Mouse (Mus musculus): Measurements from ENCODE around the gene Mapk8ip2.

Gene Mapk8ip2

DNA sequence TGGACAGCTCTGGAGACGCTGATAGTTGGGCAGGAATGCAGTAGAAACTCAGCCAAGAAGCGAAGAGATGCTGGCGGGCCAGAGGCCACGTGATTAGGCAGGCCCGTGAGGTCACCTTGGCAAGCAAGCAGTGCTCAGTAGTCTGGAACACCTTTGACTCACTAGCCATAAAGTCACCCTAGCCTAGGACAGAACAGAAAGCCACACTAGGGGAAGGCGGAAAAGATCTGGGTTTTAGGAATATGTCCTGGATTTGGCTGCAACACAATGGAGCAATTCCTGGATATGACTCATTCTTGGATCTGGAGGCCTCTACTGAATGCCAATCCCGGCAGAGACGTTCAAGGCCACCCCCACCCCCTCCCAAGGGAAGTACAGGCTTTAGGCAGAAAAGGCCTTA is 26.9 kb downstream of the Mapk8ip2 start:
- DNase-seq (ENCODE audit: low read depth, low spot score), result no peak

GRCm38 (mm10) chr15:89488182-89488581 is 34.5 kb downstream of the Mapk8ip2 start:
- DNase-seq (ENCODE audit: low read depth, low spot score), result no peak

- no peak for DNase-seq (ENCODE audit: low read depth, low spot score)
Measured at GRCm38 (mm10) chr15:89488611-89489117, 35.0 kb downstream of the Mapk8ip2 start.

- no peak for DNase-seq (ENCODE audit: low read depth, low spot score)
Measured at GRCm38 (mm10) chr15:89494970-89495369, 41.3 kb downstream of the Mapk8ip2 start.

- DNase-seq (ENCODE audit: low read depth, low spot score), result no peak
Measured at GRCm38 (mm10) chr15:89496131-89496530, 42.4 kb downstream of the Mapk8ip2 start.

DNA sequence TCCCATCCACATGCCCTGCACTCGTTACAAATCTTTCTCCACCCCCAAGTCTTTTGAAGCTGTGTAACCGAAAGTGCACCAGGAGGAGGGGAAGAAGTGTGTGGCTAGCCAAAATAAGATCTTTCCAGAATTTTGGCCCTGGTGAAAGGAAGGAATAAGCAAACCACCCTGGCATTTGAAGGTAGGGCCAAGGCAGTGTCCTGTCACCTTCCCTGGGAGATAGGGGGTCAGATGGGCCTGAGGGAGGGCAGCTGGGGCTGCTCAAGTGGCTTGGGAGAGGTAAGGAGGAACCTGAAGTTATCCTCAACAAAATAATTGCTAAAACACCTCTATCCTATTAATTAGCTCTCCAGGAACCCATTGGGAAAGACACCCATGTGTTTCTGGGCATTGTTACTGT is 43.1 kb downstream of the Mapk8ip2 start:
- DNase-seq (ENCODE audit: low read depth, low spot score), result no peak

DNA sequence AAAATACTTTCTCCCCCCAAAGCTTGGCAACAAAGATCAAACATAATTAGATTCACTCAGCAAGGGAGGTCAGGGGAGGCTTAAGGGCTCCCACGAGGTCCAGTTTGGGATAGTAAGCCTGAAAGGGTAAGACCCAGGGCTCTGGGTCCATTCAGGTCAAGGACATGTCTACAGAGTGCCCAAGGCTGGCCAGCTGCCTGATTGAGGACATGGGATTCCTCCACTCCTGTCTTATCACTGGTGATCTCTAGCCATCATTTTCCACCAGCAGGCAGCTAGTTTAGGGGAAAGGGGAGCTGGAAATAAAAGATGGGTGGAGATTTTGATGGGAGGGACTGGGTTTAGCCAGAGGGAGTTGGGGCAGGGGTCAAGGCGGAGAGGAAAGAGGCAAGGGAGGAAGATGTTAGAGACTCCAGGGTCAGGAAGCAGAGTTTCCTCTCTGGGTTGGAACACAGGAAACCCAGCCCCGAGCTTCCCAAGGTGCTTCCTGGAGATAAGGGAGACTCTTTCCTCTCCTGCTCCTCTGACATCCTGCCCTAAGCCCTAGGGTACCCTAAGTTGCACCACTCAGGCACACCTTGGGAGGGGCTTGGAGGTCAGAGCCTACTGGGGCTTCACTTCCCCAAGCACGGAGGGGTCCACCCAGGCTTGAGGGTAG is 43.8 kb downstream of the Mapk8ip2 start:
- no peak for DNase-seq (ENCODE audit: low read depth, low spot score)

DNA sequence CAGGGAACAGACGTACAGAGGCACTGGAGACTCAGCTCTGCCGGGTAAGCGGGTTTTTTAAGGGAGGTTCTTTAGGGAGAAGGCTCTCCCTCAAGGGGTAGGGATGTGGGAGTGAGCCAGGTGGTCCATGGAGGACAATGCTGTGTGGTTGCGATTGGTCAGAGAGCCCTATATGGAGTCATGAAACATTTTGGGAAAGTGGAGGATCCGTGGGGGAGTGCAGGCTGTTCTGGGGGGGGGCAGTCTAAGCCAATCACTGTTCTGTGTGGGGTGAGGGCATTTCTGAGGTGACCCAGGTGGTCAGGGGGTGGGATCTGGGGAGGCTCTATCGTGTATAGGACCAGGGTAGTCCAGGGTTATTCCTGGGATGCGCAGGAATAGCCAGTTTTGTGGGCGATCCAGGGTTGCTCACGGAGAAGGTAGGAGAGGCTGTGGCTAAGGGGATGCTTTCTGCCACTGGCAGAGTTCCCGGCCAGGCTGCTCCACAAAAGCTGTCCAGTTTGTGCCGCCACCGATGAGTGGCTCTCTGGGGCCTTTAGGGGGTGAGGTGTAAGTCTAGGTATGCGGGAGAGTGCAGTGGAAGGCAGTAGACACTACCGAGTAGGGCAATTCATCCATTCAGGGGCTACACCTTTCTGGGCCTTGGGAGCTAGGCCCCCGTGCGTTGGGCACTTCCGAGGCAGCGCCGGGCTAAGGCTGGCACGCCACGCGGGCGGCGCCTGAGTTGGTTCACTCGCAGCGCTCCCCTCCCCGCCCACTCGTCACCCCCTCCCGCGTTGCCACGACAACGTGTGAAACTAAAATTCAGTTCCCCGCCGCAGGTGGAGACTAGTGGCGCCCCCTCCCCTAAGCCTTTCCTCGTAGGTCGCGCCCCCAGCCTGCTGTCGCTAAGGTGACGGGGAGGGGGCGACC is 44.6 kb downstream of the Mapk8ip2 start:
- DNase-seq (ENCODE audit: low read depth, low spot score), result no peak

- no peak for DNase-seq (ENCODE audit: low read depth, low spot score)
Measured at GRCm38 (mm10) chr15:89498961-89499688, 45.4 kb downstream of the Mapk8ip2 start, which contains the start of gene Shank3. Gene Shank3, plus strand, starts transcription at chr15:89499623.

DNA sequence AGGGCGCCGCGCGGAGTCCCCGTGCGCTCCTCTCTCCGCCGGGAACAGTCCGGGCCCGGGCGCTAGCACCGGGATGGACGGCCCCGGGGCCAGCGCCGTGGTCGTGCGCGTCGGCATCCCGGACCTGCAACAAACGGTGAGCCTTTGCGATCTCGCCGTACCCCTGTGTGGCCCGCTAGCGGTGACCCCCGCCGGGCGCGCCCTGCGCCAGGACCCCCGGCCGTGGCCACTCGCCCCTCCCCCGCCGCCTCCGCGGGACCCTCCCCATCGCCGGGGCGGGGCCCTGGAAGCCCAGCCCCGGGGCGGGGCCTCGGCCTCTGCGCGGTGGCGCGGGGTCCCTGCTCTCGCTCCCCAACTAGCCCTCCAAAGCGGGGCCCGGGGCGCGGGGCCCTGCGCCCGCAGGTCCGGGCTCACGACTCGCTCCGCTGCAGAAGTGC is 46.1 kb downstream of the Mapk8ip2 start:
- no peak for DNase-seq (ENCODE audit: low read depth, low spot score)

GRCm38 (mm10) chr15:89500221-89500791 is 46.6 kb downstream of the Mapk8ip2 start:
- no peak for DNase-seq (ENCODE audit: low read depth, low spot score)

GRCm38 (mm10) chr15:89501321-89501720 is 47.6 kb downstream of the Mapk8ip2 start:
- DNase-seq (ENCODE audit: low read depth, low spot score), result no peak

GRCm38 (mm10) chr15:89504838-89505237 is 51.1 kb downstream of the Mapk8ip2 start:
- no peak for DNase-seq (ENCODE audit: low read depth, low spot score)

- no peak for DNase-seq (ENCODE audit: low read depth, low spot score)
Measured at GRCm38 (mm10) chr15:89507751-89508150, 54.0 kb downstream of the Mapk8ip2 start.

GRCm38 (mm10) chr15:89512679-89513078 is 59.0 kb downstream of the Mapk8ip2 start:
- DNase-seq (ENCODE audit: low read depth, low spot score), result no peak
